Mouse (Mus musculus): ENCODE measurements around the gene Wars. TPM values are rescaled to one million over a fixed set of nuclear protein-coding genes. Genes with fewer than 3 reads are reported as not detected.

Wars gene
- polyA plus RNA-seq, 1 experiment, result 107 TPM

- DNase-seq (ENCODE audit: low read depth), result no peak
- TF ChIP-seq CTCF (IDR thresholded peaks at IDR 0.05; ENCODE audit: borderline replicate concordance, extremely low read depth, insufficient read depth, insufficient read length), result no peak
Measured at GRCm38 (mm10) chr12:108834337-108834736, 59.6 kb downstream of the Wars start.

- no peak for DNase-seq (ENCODE audit: low read depth)
Measured at GRCm38 (mm10) chr12:108833408-108833807, 60.6 kb downstream of the Wars start.

GRCm38 (mm10) chr12:108832851-108833250 lies 61.1 kb downstream of the Wars start:
- DNase-seq (ENCODE audit: low read depth), result no peak

More at GRCm38 (mm10) chr12:108833408-108833807, 60.6 kb downstream of the Wars start:
- TF ChIP-seq CTCF (IDR thresholded peaks at IDR 0.05; ENCODE audit: borderline replicate concordance, extremely low read depth, insufficient read depth, insufficient read length) (no peak), POLR2A (IDR thresholded peaks at IDR 0.05; ENCODE audit: borderline replicate concordance, extremely low read depth, insufficient read depth, insufficient read length, poor library complexity, severe bottlenecking) (no peak)

GRCm38 (mm10) chr12:108831966-108832643 lies 61.9 kb downstream of the Wars start:
- DNase-seq (ENCODE audit: low read depth), result no peak
- TF ChIP-seq CTCF (IDR thresholded peaks at IDR 0.05; ENCODE audit: borderline replicate concordance, extremely low read depth, insufficient read depth, insufficient read length) (no peak), POLR2A (IDR thresholded peaks at IDR 0.05; ENCODE audit: borderline replicate concordance, extremely low read depth, insufficient read depth, insufficient read length, poor library complexity, severe bottlenecking) (no peak)

More at GRCm38 (mm10) chr12:108832851-108833250, 61.1 kb downstream of the Wars start:
- TF ChIP-seq CTCF (IDR thresholded peaks at IDR 0.05; ENCODE audit: borderline replicate concordance, extremely low read depth, insufficient read depth, insufficient read length) (no peak), POLR2A (IDR thresholded peaks at IDR 0.05; ENCODE audit: borderline replicate concordance, extremely low read depth, insufficient read depth, insufficient read length, poor library complexity, severe bottlenecking) (no peak)

- no peak for DNase-seq (ENCODE audit: low read depth)
- no peak for TF ChIP-seq POLR2A (IDR thresholded peaks at IDR 0.05; ENCODE audit: borderline replicate concordance, extremely low read depth, insufficient read depth, insufficient read length, poor library complexity, severe bottlenecking)
- TF ChIP-seq CTCF (IDR thresholded peaks at IDR 0.05; ENCODE audit: borderline replicate concordance, extremely low read depth, insufficient read depth, insufficient read length), result no peak
Measured at GRCm38 (mm10) chr12:108830358-108830757, 63.6 kb downstream of the Wars start.

GRCm38 (mm10) chr12:108829636-108830035 lies 64.3 kb downstream of the Wars start:
- TF ChIP-seq CTCF (IDR thresholded peaks at IDR 0.05; ENCODE audit: borderline replicate concordance, extremely low read depth, insufficient read depth, insufficient read length) (no peak), POLR2A (IDR thresholded peaks at IDR 0.05; ENCODE audit: borderline replicate concordance, extremely low read depth, insufficient read depth, insufficient read length, poor library complexity, severe bottlenecking) (no peak)

GRCm38 (mm10) chr12:108827641-108828040 lies 66.3 kb downstream of the Wars start:
- TF ChIP-seq CTCF (IDR thresholded peaks at IDR 0.05; ENCODE audit: borderline replicate concordance, extremely low read depth, insufficient read depth, insufficient read length), result no peak
- TF ChIP-seq POLR2A (IDR thresholded peaks at IDR 0.05; ENCODE audit: borderline replicate concordance, extremely low read depth, insufficient read depth, insufficient read length, poor library complexity, severe bottlenecking), result no peak
- no peak for DNase-seq (ENCODE audit: low read depth)

More at GRCm38 (mm10) chr12:108829636-108830035, 64.3 kb downstream of the Wars start:
- DNase-seq (ENCODE audit: low read depth), result no peak

GRCm38 (mm10) chr12:108826958-108827535 lies 66.9 kb downstream of the Wars start:
- DNase-seq (ENCODE audit: low read depth), result no peak
- TF ChIP-seq POLR2A (IDR thresholded peaks at IDR 0.05; ENCODE audit: borderline replicate concordance, extremely low read depth, insufficient read depth, insufficient read length, poor library complexity, severe bottlenecking), result no peak
- no peak for TF ChIP-seq CTCF (IDR thresholded peaks at IDR 0.05; ENCODE audit: borderline replicate concordance, extremely low read depth, insufficient read depth, insufficient read length)

- TF ChIP-seq CTCF (IDR thresholded peaks at IDR 0.05; ENCODE audit: borderline replicate concordance, extremely low read depth, insufficient read depth, insufficient read length) (no peak), POLR2A (IDR thresholded peaks at IDR 0.05; ENCODE audit: borderline replicate concordance, extremely low read depth, insufficient read depth, insufficient read length, poor library complexity, severe bottlenecking) (no peak)
- DNase-seq (ENCODE audit: low read depth), result no peak
Measured at GRCm38 (mm10) chr12:108826282-108826957, 67.6 kb downstream of the Wars start.

GRCm38 (mm10) chr12:108825561-108826224 lies 68.3 kb downstream of the Wars start:
- TF ChIP-seq POLR2A (IDR thresholded peaks at IDR 0.05; ENCODE audit: borderline replicate concordance, extremely low read depth, insufficient read depth, insufficient read length, poor library complexity, severe bottlenecking) (no peak), CTCF (IDR thresholded peaks at IDR 0.05; ENCODE audit: borderline replicate concordance, extremely low read depth, insufficient read depth, insufficient read length) (no peak)
- no peak for DNase-seq (ENCODE audit: low read depth)

- no peak for DNase-seq (ENCODE audit: low read depth)
- TF ChIP-seq POLR2A (IDR thresholded peaks at IDR 0.05; ENCODE audit: borderline replicate concordance, extremely low read depth, insufficient read depth, insufficient read length, poor library complexity, severe bottlenecking) (no peak), CTCF (IDR thresholded peaks at IDR 0.05; ENCODE audit: borderline replicate concordance, extremely low read depth, insufficient read depth, insufficient read length) (no peak)
Measured at GRCm38 (mm10) chr12:108824225-108824874, 69.6 kb downstream of the Wars start.

All from brain, embryonic 14.5 days (tissue).